In genomic region chr19:5725767-5726515, GRCm38 (mm10) we compare ENCODE assay signal across 8 mouse cellular contexts. TPM values are rescaled to one million over a fixed set of nuclear protein-coding genes. Genes with fewer than 3 reads are reported as not detected.
A peak's percentile ranks its signal among the peaks of the same experiment; 100 is the strongest.
DNase-seq lines count a peak whose midpoint lies in the region; ATAC-seq lines count a peak whose summit lies in the region.

Ehbp1l1 (minus strand) TSS chr19:5726317.

- ATAC-seq in activated CD4-positive, CD25-positive, alpha-beta regulatory T cell, adult 4 months = peak; percentile 7
- ATAC-seq in forebrain, embryonic 12.5 days (ENCODE audit: low FRiP score) = no peak

- peaks cover 57% of the 10 kb centered on the region for H3K4me1 ChIP-seq in forebrain, embryonic 12.5 days

- WGBS in forebrain, embryonic 12.5 days = 18% methylated on average over 48 of the region's 49 CpGs

- peak; percentile 84 for DNase-seq in CD4-positive, CD25-positive, alpha-beta regulatory T cell, adult 2 months (ENCODE audit: low read depth, low spot score)
- DNase-seq in heart, postnatal 36 days = peak; percentile 81 to 85
- no peak for DNase-seq in layer of hippocampus, postnatal 14 days (ENCODE audit: low spot score in 2 of 2)
- DNase-seq in lung, postnatal 25 days (ENCODE audit: low spot score) = peak; percentile 70
- peak; percentile 79 for DNase-seq in spleen, postnatal 36 days (ENCODE audit: low spot score in 2 of 2)
- DNase-seq in MN1 (ENCODE audit: low spot score) = no peak

- peak within 1 kb of the TSS; percentile 98 for H3K4me2 ChIP-seq in forebrain, embryonic 12.5 days

- H3K9me3 ChIP-seq in forebrain, embryonic 12.5 days = no peaks in the 10 kb centered on the region

- H3K4me3 ChIP-seq in forebrain, embryonic 12.5 days (replicated peaks) = peak within 1 kb of the TSS; percentile 37

- H3K27ac ChIP-seq in forebrain, embryonic 12.5 days = 0 out of 2 replicates have a peak within 1 kb of the TSS, but pooled peaks have one; percentile 9

- intact Hi-C loops in heart, postnatal 36 days (cut with DNase I) = loop anchor here (2.0 to 5.0 kb wide), 2 partner anchors 33 to 89 kb away; partner anchors contain the start of gene Rela

- H3K9ac ChIP-seq in forebrain, embryonic 12.5 days = peak within 1 kb of the TSS; percentile 97

- peaks cover 48% of the 10 kb centered on the region for H3K36me3 ChIP-seq in forebrain, embryonic 12.5 days (replicated peaks)

- peaks cover 4% of the 10 kb centered on the region; the same call in 1 of the 2 replicates for H3K27me3 ChIP-seq in forebrain, embryonic 12.5 days

RNA-seq across cellular contexts. Expression of gene Ehbp1l1, which starts in this region (rescaled TPM):
- 10 to 100 TPM; 16.5 to 26.4 TPM for polyA plus RNA-seq in activated CD4-positive, CD25-positive, alpha-beta regulatory T cell, adult 4 months (2017; shearing (Covaris generic))
- polyA plus RNA-seq in forebrain, embryonic 12.5 days (2016; fragmentation: Nextera tagmentation; extraction: Ambion mirVana) = 6.1 and 6.7 TPM in 2 replicates
- total RNA-seq in heart, postnatal 36 days (2021) = 100 to 1,000 TPM; 135 to 136 TPM
- 10 to 100 TPM; 15.6 to 20.1 TPM for total RNA-seq in layer of hippocampus, postnatal 14 days (2021)

Comparison
In these comparisons a context has a peak if more than half of its experiments do, and no peak if none do; other contexts are left out.
1. RNA of gene Ehbp1l1 (total RNA-seq): 135 to 136 TPM in heart, postnatal 36 days; 15.6 to 20.1 TPM in layer of hippocampus, postnatal 14 days; every median in the first group is over 4 times any median in the second.
2. DNase-seq: peak in CD4-positive, CD25-positive, alpha-beta regulatory T cell, adult 2 months (single experiment), heart, postnatal 36 days (2 of 2), lung, postnatal 25 days (single experiment) and spleen, postnatal 36 days (2 of 2); none in layer of hippocampus, postnatal 14 days (0 of 2) and MN1 (single experiment).